In the genomic region with DNA sequence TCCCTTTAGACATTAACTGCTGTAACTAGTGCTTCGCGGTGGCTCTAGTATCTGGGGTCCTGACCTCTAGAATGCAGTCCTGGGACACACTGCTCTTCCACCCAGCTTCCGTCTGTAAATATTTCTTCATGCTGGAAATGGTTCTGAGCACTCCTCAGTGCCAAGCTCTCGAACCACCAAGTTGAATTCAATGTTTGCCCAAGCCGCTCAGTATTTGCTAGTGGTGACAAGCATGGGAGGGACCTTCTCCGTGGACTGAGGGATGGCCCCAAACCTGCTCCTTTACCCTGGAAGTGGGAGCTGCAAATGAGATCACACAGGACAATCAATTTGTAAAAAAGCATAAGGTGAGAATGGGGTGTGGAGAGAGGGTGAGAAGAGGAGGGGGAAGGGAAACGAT, we compare ENCODE assay signal across 9 mouse cellular contexts.
A peak's percentile ranks its signal among the peaks of the same experiment; 100 is the strongest.
DNase-seq lines count a peak whose midpoint lies in the region; ATAC-seq and TF ChIP-seq lines count a peak whose summit lies in the region.
"Had no signal": no experiment of that assay in that cellular context is flagged by ENCODE, and none has a peak within 500 bp of the region (broad histone marks: within the 10 kb centered on the region; RNA-seq: fewer than 3 reads in every experiment).

No protein-coding gene starts in this region.

- DNase-seq in heart, adult 9 months (ENCODE audit: low spot score in 2 of 2), result no peak
- no peak for DNase-seq in urinary bladder, postnatal 25 days (ENCODE audit: low spot score)
- no peak for DNase-seq in left cerebral cortex, postnatal 14 days (ENCODE audit: low spot score in 2 of 2)

- 56% methylated on average over 7 of the region's 7 CpGs for WGBS in heart, embryonic 11.5 days (ENCODE audit: insufficient replicate concordance)
- 81% methylated on average over 7 of the region's 7 CpGs for WGBS in embryonic facial prominence, embryonic 15.5 days
- WGBS in limb, embryonic 15.5 days, result 68% methylated on average over 7 of the region's 7 CpGs

- no peak for TF ChIP-seq POLR2A in myocyte (IDR thresholded peaks at IDR 0.05; ENCODE audit: insufficient read length, low read depth)

- H3K9ac ChIP-seq in heart, embryonic 11.5 days (ENCODE audit: low read depth, low read length), result peak overlapping the region; percentile 73
- no peak overlapping the region for H3K9ac ChIP-seq in embryonic facial prominence, embryonic 15.5 days
- no peak overlapping the region for H3K9ac ChIP-seq in limb, embryonic 15.5 days

- peak overlapping the region; percentile 73 for H3K27ac ChIP-seq in heart, embryonic 11.5 days (ENCODE audit: low read depth, low read length)
- peak overlapping the region; percentile 63 for H3K27ac ChIP-seq in embryonic facial prominence, embryonic 15.5 days (replicated peaks)
- peak overlapping the region; percentile 75 for H3K27ac ChIP-seq in limb, embryonic 15.5 days

- H3ac ChIP-seq in myocyte (ENCODE audit: control insufficient read depth, insufficient read length), result no peak overlapping the region

- peaks cover 14% of the 10 kb centered on the region; the same call in 1 of the 2 replicates for H3K4me1 ChIP-seq in heart, embryonic 11.5 days (ENCODE audit: control insufficient read depth, insufficient read depth, low read length)
- H3K4me1 ChIP-seq in embryonic facial prominence, embryonic 15.5 days, result peaks cover 12% of the 10 kb centered on the region
- H3K4me1 ChIP-seq in limb, embryonic 15.5 days, result peaks cover 10% of the 10 kb centered on the region

- H3K9me3 ChIP-seq in heart, embryonic 11.5 days (replicated peaks; ENCODE audit: control insufficient read depth, low read length), result no peaks in the 10 kb centered on the region
- no peaks in the 10 kb centered on the region for H3K9me3 ChIP-seq in embryonic facial prominence, embryonic 15.5 days (replicated peaks)
- H3K9me3 ChIP-seq in limb, embryonic 15.5 days, result no peaks in the 10 kb centered on the region

- H3K4me3 ChIP-seq in heart, embryonic 11.5 days (ENCODE audit: low read depth, low read length), result no peak overlapping the region
- H3K4me3 ChIP-seq in embryonic facial prominence, embryonic 15.5 days (replicated peaks), result peak overlapping the region; percentile 24
- peak overlapping the region; percentile 31; the same call in 1 of the 2 replicates for H3K4me3 ChIP-seq in limb, embryonic 15.5 days
- H3K4me3 ChIP-seq in myocyte, result no peak overlapping the region

- intact Hi-C loops in left cerebral cortex, postnatal 14 days (cut with DNase I), result loop anchor here (5.0 to 10.0 kb wide), 3 partner anchors 219 to 419 kb away; partner anchors contain the start of gene Magi3

- no peaks in the 10 kb centered on the region for H3K79me2 ChIP-seq in myocyte (ENCODE audit: control insufficient read depth, insufficient read depth)

- no peaks in the 10 kb centered on the region for H3K36me3 ChIP-seq in heart, embryonic 11.5 days (ENCODE audit: control insufficient read depth, insufficient read depth, low read length)
- H3K36me3 ChIP-seq in embryonic facial prominence, embryonic 15.5 days, result no peaks in the 10 kb centered on the region
- no peaks in the 10 kb centered on the region for H3K36me3 ChIP-seq in limb, embryonic 15.5 days
- no peaks in the 10 kb centered on the region for H3K36me3 ChIP-seq in myocyte (ENCODE audit: control insufficient read depth, insufficient read depth)

- peak overlapping the region; percentile 56 for H3K4me2 ChIP-seq in heart, embryonic 11.5 days
- peak overlapping the region; percentile 50 for H3K4me2 ChIP-seq in embryonic facial prominence, embryonic 15.5 days (replicated peaks)
- peak overlapping the region; percentile 53 for H3K4me2 ChIP-seq in limb, embryonic 15.5 days
- H3K4me2 ChIP-seq in myocyte (ENCODE audit: low read depth), result peak overlapping the region; percentile 68

- ATAC-seq in heart, embryonic 11.5 days (replicated peaks; ENCODE audit: insufficient number of reproducible peaks, low FRiP score, low TSS enrichment), result 0 out of 2 replicates have a peak, but pooled peaks have one; percentile 8
- ATAC-seq in embryonic facial prominence, embryonic 15.5 days (ENCODE audit: insufficient number of reproducible peaks, low FRiP score, low TSS enrichment, low read depth), result no peak
- 0 out of 2 replicates have a peak, but pooled peaks have one; percentile 2 for ATAC-seq in limb, embryonic 15.5 days (ENCODE audit: insufficient number of reproducible peaks, low FRiP score, low TSS enrichment, low read depth)
- ATAC-seq in frontal cortex, adult (ENCODE audit: low TSS enrichment), result no peak; the same call in 1 of the 2 replicates

- H3K27me3 ChIP-seq in heart, embryonic 11.5 days (ENCODE audit: control insufficient read depth, insufficient read depth, low read length), result no peaks in the 10 kb centered on the region
- H3K27me3 ChIP-seq in embryonic facial prominence, embryonic 15.5 days, result no peaks in the 10 kb centered on the region
- no peaks in the 10 kb centered on the region for H3K27me3 ChIP-seq in limb, embryonic 15.5 days
- H3K27me3 ChIP-seq in myocyte (ENCODE audit: control insufficient read depth, insufficient read depth, insufficient read length), result no peaks in the 10 kb centered on the region
- H3K27me3 ChIP-seq: CH12.LX had no signal

TF ChIP-seq in myocyte, 11 proteins besides CTCF, POLR2A, EP300 and RAD21:
- TF ChIP-seq MAX (IDR thresholded peaks at IDR 0.05; ENCODE audit: low read depth) (no peak), CEBPB (IDR thresholded peaks at IDR 0.05; ENCODE audit: insufficient read depth, poor library complexity, severe bottlenecking) (no peak), TCF12 (IDR thresholded peaks at IDR 0.05; ENCODE audit: insufficient read depth, poor library complexity, severe bottlenecking) (no peak), SRF (IDR thresholded peaks at IDR 0.05; ENCODE audit: control insufficient read depth, insufficient read length, low read depth) (no peak), POLR2AphosphoS2 (IDR thresholded peaks at IDR 0.05; ENCODE audit: insufficient read length, low read depth) (no peak), USF1 (IDR thresholded peaks at IDR 0.05; ENCODE audit: low read depth) (no peak), E2F4 (IDR thresholded peaks at IDR 0.05; ENCODE audit: insufficient read depth) (no peak), MYOG (IDR thresholded peaks at IDR 0.05; ENCODE audit: control insufficient read depth in 1 of 3, insufficient read depth in 1 of 3, insufficient read length in 2 of 3, low read depth in 2 of 3) (no peak), REST (IDR thresholded peaks at IDR 0.05; ENCODE audit: insufficient read depth, insufficient read length) (no peak), TCF3 (IDR thresholded peaks at IDR 0.05; ENCODE audit: insufficient read length, low read depth) (no peak), MYOD1 (IDR thresholded peaks at IDR 0.05; ENCODE audit: control insufficient read depth in 1 of 3, insufficient read length in 2 of 3, low read depth in 2 of 3) (no peak)
TF ChIP-seq in myocyte: peak in this region for 0.

Comparison
In these comparisons a context has a peak if more than half of its experiments do, and no peak if none do; other contexts are left out.
1. ATAC-seq: peak in heart, embryonic 11.5 days (single experiment) and limb, embryonic 15.5 days (single experiment); none in embryonic facial prominence, embryonic 15.5 days (single experiment) and frontal cortex, adult (single experiment).
2. H3K4me3 ChIP-seq: peak in embryonic facial prominence, embryonic 15.5 days (single experiment) and limb, embryonic 15.5 days (single experiment); none in heart, embryonic 11.5 days (single experiment) and myocyte (single experiment).
3. Peak in every context shown above with its lines, with median percentiles within 50 percentile points of each other: H3K27ac ChIP-seq and H3K4me2 ChIP-seq.